22 mouse cellular contexts compared by ENCODE assay signal in genomic region chr9:32947221-32947620, GRCm38 (mm10).
A peak's percentile ranks its signal among the peaks of the same experiment; 100 is the strongest.
DNase-seq lines count a peak whose midpoint lies in the region; ATAC-seq and TF ChIP-seq lines count a peak whose summit lies in the region.
"Had no signal": no experiment of that assay in that cellular context is flagged by ENCODE, and none has a peak within 500 bp of the region (broad histone marks: within the 10 kb centered on the region; RNA-seq: fewer than 3 reads in every experiment).

No protein-coding gene starts in this region.

- no peak overlapping the region for H3K4me3 ChIP-seq in kidney, adult 2 months (ENCODE audit: insufficient read depth, low read depth, low read length)
- no peak overlapping the region for H3K4me3 ChIP-seq in liver, adult 2 months (ENCODE audit: insufficient read depth, low read depth, low read length)
- no peak overlapping the region for H3K4me3 ChIP-seq in liver, embryonic 12.5 days
- H3K4me3 ChIP-seq in lung, postnatal 0 days (ENCODE audit: low read depth, low read length) = no peak overlapping the region

- H3K27me3 ChIP-seq in kidney, adult 2 months (replicated peaks; ENCODE audit: control insufficient read depth, insufficient read depth, low read length) = no peaks in the 10 kb centered on the region
- H3K27me3 ChIP-seq in liver, adult 2 months (ENCODE audit: control insufficient read depth, insufficient read depth, low read length) = no peaks in the 10 kb centered on the region
- no peaks in the 10 kb centered on the region for H3K27me3 ChIP-seq in liver, embryonic 12.5 days (replicated peaks)
- H3K27me3 ChIP-seq in lung, postnatal 0 days (replicated peaks; ENCODE audit: insufficient read depth, low read length) = no peaks in the 10 kb centered on the region
- H3K27me3 ChIP-seq: CH12.LX had no signal

- H3K36me3 ChIP-seq in kidney, adult 2 months (ENCODE audit: control insufficient read depth, insufficient read depth, low read length) = no peaks in the 10 kb centered on the region
- H3K36me3 ChIP-seq in liver, adult 2 months (ENCODE audit: control insufficient read depth, insufficient read depth, low read length) = no peaks in the 10 kb centered on the region
- H3K36me3 ChIP-seq in liver, embryonic 12.5 days = no peaks in the 10 kb centered on the region
- H3K36me3 ChIP-seq in lung, postnatal 0 days (ENCODE audit: insufficient read depth, low read length) = no peaks in the 10 kb centered on the region
- H3K36me3 ChIP-seq: G1E had no signal

- H3K79me2 ChIP-seq in liver, adult 2 months (ENCODE audit: control insufficient read depth, insufficient read depth, low read length) = no peaks in the 10 kb centered on the region

- no peak for TF ChIP-seq EP300 in lung, postnatal 0 days (IDR thresholded peaks at IDR 0.05)

- TF ChIP-seq CTCF in kidney, adult 2 months (conservative IDR thresholded peaks at IDR 0.05; ENCODE audit: insufficient read depth, insufficient read length, low read depth, low read length) = no peak
- no peak for TF ChIP-seq CTCF in liver, adult 2 months (IDR thresholded peaks at IDR 0.05; ENCODE audit: low read depth, low read length)
- no peak for TF ChIP-seq CTCF in lung, postnatal 0 days (IDR thresholded peaks at IDR 0.05)

- H3K9me3 ChIP-seq in liver, embryonic 12.5 days (replicated peaks) = no peaks in the 10 kb centered on the region
- H3K9me3 ChIP-seq in lung, postnatal 0 days (ENCODE audit: low read length) = no peaks in the 10 kb centered on the region
- H3K9me3 ChIP-seq: G1E had no signal

- no peak overlapping the region for H3K9ac ChIP-seq in liver, adult 2 months (ENCODE audit: low read depth, low read length)
- H3K9ac ChIP-seq in liver, embryonic 12.5 days = no peak overlapping the region
- no peak overlapping the region for H3K9ac ChIP-seq in lung, postnatal 0 days (replicated peaks; ENCODE audit: low read depth)

- no peak for TF ChIP-seq POLR2A in kidney, adult 2 months (IDR thresholded peaks at IDR 0.05; ENCODE audit: low read depth, low read length)
- no peak for TF ChIP-seq POLR2A in liver, adult 2 months (IDR thresholded peaks at IDR 0.05; ENCODE audit: extremely low read depth, insufficient read depth, low read length)

- peak; percentile 31 for DNase-seq in heart, adult 11 months
- no peak for DNase-seq in heart, postnatal 14 days
- DNase-seq in kidney, adult 9 months = peak; percentile 24
- no peak for DNase-seq in kidney, adult 2 months
- DNase-seq in liver, adult 2 months (ENCODE audit: extremely low read depth, low read depth, low spot score) = peak; percentile 95
- DNase-seq in lung, postnatal 0 days (ENCODE audit: low spot score) = peak; percentile 68
- DNase-seq in lung, postnatal 4 days = no peak
- DNase-seq: adrenal gland, adult 2 months; adrenal gland, adult 8-10 months; adrenal gland, postnatal 10 days; adrenal gland, postnatal 14 days; adrenal gland, postnatal 25 days; adrenal gland, postnatal 36 days; B cell, adult 2 months; cerebellum, adult 11 months; cerebellum, adult 11-12 months had no signal

- H3K4me1 ChIP-seq in kidney, adult 2 months (ENCODE audit: control insufficient read depth, insufficient read depth, low read length) = peaks cover 2% of the 10 kb centered on the region; the same call in 1 of the 2 replicates
- peaks cover 6% of the 10 kb centered on the region for H3K4me1 ChIP-seq in liver, adult 2 months (ENCODE audit: control insufficient read depth, insufficient read depth, low read length)
- H3K4me1 ChIP-seq in liver, embryonic 12.5 days = no peaks in the 10 kb centered on the region
- H3K4me1 ChIP-seq in lung, postnatal 0 days (ENCODE audit: insufficient read depth, low read depth, low read length) = no peaks in the 10 kb centered on the region

- WGBS in kidney, adult 2 months = 71% methylated on average over 3 of the region's 3 CpGs
- 33% methylated on average over 3 of the region's 3 CpGs for WGBS in liver, adult 2 months
- 55% methylated on average over 3 of the region's 3 CpGs for WGBS in liver, embryonic 12.5 days (ENCODE audit: insufficient replicate concordance)
- 67% methylated on average over 3 of the region's 3 CpGs for WGBS in lung, postnatal 0 days

- no peak for ATAC-seq in liver, embryonic 12.5 days
- ATAC-seq in lung, postnatal 0 days = peak; percentile 33; the same call in 1 of the 2 replicates
- ATAC-seq: activated CD4-positive, CD25-positive, alpha-beta regulatory T cell, adult 4 months; CD4-positive, CD25-positive, alpha-beta regulatory T cell, adult 4 months; Patski had no signal

- no peak overlapping the region for H3K4me2 ChIP-seq in liver, embryonic 12.5 days
- H3K4me2 ChIP-seq in lung, postnatal 0 days (replicated peaks; ENCODE audit: low read depth, low read length) = no peak overlapping the region

- intact Hi-C loops in heart, postnatal 14 days (cut with DNase I) = no loop called here

- no peak overlapping the region for H3K27ac ChIP-seq in kidney, adult 2 months (ENCODE audit: insufficient read depth, low read depth, low read length)
- no peak overlapping the region; the same call in 1 of the 2 replicates for H3K27ac ChIP-seq in liver, adult 2 months (replicated peaks; ENCODE audit: insufficient read depth, low read depth, low read length)
- no peak overlapping the region for H3K27ac ChIP-seq in liver, embryonic 12.5 days
- H3K27ac ChIP-seq in lung, postnatal 0 days (ENCODE audit: low read length) = no peak overlapping the region

Comparison
In these comparisons a context has a peak if more than half of its experiments do, and no peak if none do; other contexts are left out.
1. DNase-seq: peak in heart, adult 11 months (single experiment), kidney, adult 9 months (single experiment), liver, adult 2 months (single experiment) and lung, postnatal 0 days (single experiment); none in heart, postnatal 14 days (0 of 2), kidney, adult 2 months (single experiment) and lung, postnatal 4 days (0 of 2).